Mouse (Mus musculus) myocyte (in vitro differentiated cells): ENCODE results near the gene Sltm. TPM values are rescaled to one million over a fixed set of nuclear protein-coding genes. Genes with fewer than 3 reads are reported as not detected.

Source experiments
- H3K27me3 ChIP-seq: one replicate; pipeline ENCODE4 v1.6.1; 2011; ENCODE audit not compliant: control insufficient read depth, insufficient read depth, insufficient read length
- H3K36me3 ChIP-seq: one replicate; pipeline ENCODE4 v1.6.1; 2011; ENCODE audit not compliant: control insufficient read depth, insufficient read depth
- H3K4me2 ChIP-seq: one replicate; pipeline ENCODE4 v1.6.1; 2011; ENCODE audit warnings: low read depth, control low read depth
- H3K4me3 ChIP-seq: one replicate; pipeline ENCODE4 v1.5.1; 2011; ENCODE audit warnings: mild to moderate bottlenecking, control low read depth, moderate library complexity
- H3K79me2 ChIP-seq: one replicate; pipeline ENCODE4 v1.6.1; 2011; ENCODE audit not compliant: control insufficient read depth, insufficient read depth
- H3ac ChIP-seq: one replicate; pipeline ENCODE4 v1.6.1; 2011; ENCODE audit not compliant: control insufficient read depth, insufficient read length
- CEBPB ChIP-seq: IDR thresholded peaks from 2 replicates; pipeline ENCODE4 v1.6.1; 2011; ENCODE audit warnings: mild to moderate bottlenecking, moderate library complexity; ENCODE audit not compliant: poor library complexity, insufficient read depth, severe bottlenecking
- E2F4 ChIP-seq: IDR thresholded peaks from one replicate; pipeline ENCODE4 v1.6.1; 2011; ENCODE audit warnings: mild to moderate bottlenecking, control low read depth, moderate library complexity; ENCODE audit not compliant: insufficient read depth
- MAX ChIP-seq: IDR thresholded peaks from one replicate; pipeline ENCODE4 v1.6.1; 2011; ENCODE audit warnings: low read depth, mild to moderate bottlenecking, control low read depth
- MYOD1 ChIP-seq, 3 experiments: IDR thresholded peaks; one replicate each; pipeline ENCODE4 v1.6.1; 2011; ENCODE audit warnings: control low read depth in 2 of 3, low read depth in 2 of 3, mild to moderate bottlenecking in 2 of 3, moderate library complexity in 1 of 3; ENCODE audit not compliant: insufficient read length in 2 of 3, control insufficient read depth in 1 of 3
- MYOG ChIP-seq, 3 experiments: IDR thresholded peaks; one replicate each; pipeline ENCODE4 v1.6.1; 2011; ENCODE audit warnings: control low read depth in 2 of 3, low read depth in 2 of 3, mild to moderate bottlenecking in 2 of 3; ENCODE audit not compliant: insufficient read length in 2 of 3, control insufficient read depth in 1 of 3, insufficient read depth in 1 of 3
- POLR2A ChIP-seq: IDR thresholded peaks from one replicate; pipeline ENCODE4 v1.6.1; 2011; ENCODE audit warnings: low read depth, mild to moderate bottlenecking, control low read depth, moderate library complexity; ENCODE audit not compliant: insufficient read length
- POLR2AphosphoS2 ChIP-seq: IDR thresholded peaks from one replicate; pipeline ENCODE4 v1.6.1; 2011; ENCODE audit warnings: low read depth, control low read depth; ENCODE audit not compliant: insufficient read length
- REST ChIP-seq: IDR thresholded peaks from one replicate; pipeline ENCODE4 v1.6.1; 2011; ENCODE audit warnings: mild to moderate bottlenecking, control low read depth, moderate library complexity; ENCODE audit not compliant: insufficient read depth, insufficient read length
- SRF ChIP-seq: IDR thresholded peaks from one replicate; pipeline ENCODE4 v1.6.1; 2011; ENCODE audit warnings: low read depth; ENCODE audit not compliant: control insufficient read depth, insufficient read length
- TCF12 ChIP-seq: IDR thresholded peaks from one replicate; pipeline ENCODE4 v1.6.1; 2011; ENCODE audit warnings: mild to moderate bottlenecking, control low read depth; ENCODE audit not compliant: poor library complexity, insufficient read depth, severe bottlenecking
- TCF3 ChIP-seq: IDR thresholded peaks from one replicate; pipeline ENCODE4 v1.6.1; 2011; ENCODE audit warnings: low read depth, control low read depth; ENCODE audit not compliant: insufficient read length
- USF1 ChIP-seq: IDR thresholded peaks from one replicate; pipeline ENCODE4 v1.6.1; 2011; ENCODE audit warnings: low read depth, mild to moderate bottlenecking, control low read depth, moderate library complexity
- polyA plus RNA-seq: library from polyadenylated mRNA; unstranded; fragments of >200 nt; fragmentation: generic; extraction: Trizol; gene quantifications from one replicate; pipeline ENCODE4 v1.2.1, GENCODE M21; 2012; ENCODE audit warnings: missing spikeins

Sltm gene
- polyA plus RNA-seq, 1 experiment: 10.8 TPM

GRCm38 (mm10) chr9:70584641-70585040 is 42.1 kb downstream of the Sltm start:
- TF ChIP-seq E2F4 (no peak), TCF3 (no peak), CEBPB (no peak), MAX (no peak)
- no peak overlapping the region for H3ac ChIP-seq
- no peak overlapping the region for H3K4me3 ChIP-seq
- H3K36me3 ChIP-seq: peaks cover 79% of the 10 kb centered on the region
- no peak overlapping the region for H3K4me2 ChIP-seq
- no peaks in the 10 kb centered on the region for H3K79me2 ChIP-seq
- H3K27me3 ChIP-seq: no peaks in the 10 kb centered on the region

DNA sequence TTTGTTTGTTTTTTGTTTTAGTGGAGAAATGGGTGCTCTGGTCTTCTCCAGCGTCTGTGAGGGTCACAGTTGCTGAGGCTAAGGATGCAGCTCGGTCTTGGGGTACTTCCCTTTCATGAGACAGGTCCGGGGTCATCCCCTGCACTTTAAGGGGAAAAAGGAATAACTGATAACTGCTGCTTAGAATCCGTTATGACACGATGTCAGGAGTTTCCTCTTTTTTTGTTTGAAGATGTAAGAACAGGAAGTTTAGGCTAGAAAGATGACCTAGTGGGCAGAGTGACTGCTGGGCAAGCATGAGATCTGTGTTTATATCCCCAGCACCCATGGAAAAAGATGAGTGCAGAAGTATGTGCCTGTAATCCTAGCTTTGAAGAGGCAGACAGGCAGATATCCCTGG is 42.6 kb downstream of the Sltm start:
- H3K36me3 ChIP-seq: peaks cover 76% of the 10 kb centered on the region
- no peak overlapping the region for H3K4me2 ChIP-seq
- no peak overlapping the region for H3ac ChIP-seq
- H3K79me2 ChIP-seq: no peaks in the 10 kb centered on the region
- TF ChIP-seq MYOD1 (IDR thresholded peaks at IDR 0.05; ENCODE audit: control insufficient read depth in 1 of 3, insufficient read length in 2 of 3, low read depth in 2 of 3) (no peak), MYOG (IDR thresholded peaks at IDR 0.05; ENCODE audit: control insufficient read depth in 1 of 3, insufficient read depth in 1 of 3, insufficient read length in 2 of 3, low read depth in 2 of 3) (no peak), USF1 (no peak), POLR2AphosphoS2 (no peak), REST (no peak), CEBPB (no peak), POLR2A (no peak)
- H3K4me3 ChIP-seq: no peak overlapping the region
- no peaks in the 10 kb centered on the region for H3K27me3 ChIP-seq

DNA sequence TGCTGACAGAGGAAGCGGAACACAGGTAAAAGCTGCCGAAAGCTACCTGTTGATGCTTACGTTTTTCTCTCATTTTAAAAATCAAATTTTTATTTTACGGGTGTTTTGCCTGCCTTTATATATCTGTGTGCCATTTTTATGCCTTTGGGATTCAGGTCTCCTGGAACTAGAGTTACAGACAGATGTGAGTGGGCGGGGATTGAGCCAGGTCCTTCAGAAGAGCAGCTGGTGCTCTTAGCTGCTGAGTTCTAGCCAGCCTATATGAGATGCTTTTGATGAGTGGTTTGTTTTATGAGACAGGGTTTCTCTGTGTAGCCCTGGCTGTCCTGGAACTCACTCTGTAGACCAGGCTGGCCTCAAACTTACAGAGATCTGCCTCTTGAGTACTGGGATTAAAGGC is 44.6 kb downstream of the Sltm start:
- Histone ChIP-seq H3K79me2 (no peaks in the 10 kb centered on the region), H3K4me3 (no peak overlapping the region), H3K4me2 (no peak overlapping the region), H3K36me3 (peaks cover 76% of the 10 kb centered on the region), H3ac (no peak overlapping the region), H3K27me3 (no peaks in the 10 kb centered on the region)
- no peak for TF ChIP-seq MYOD1 (IDR thresholded peaks at IDR 0.05; ENCODE audit: control insufficient read depth in 1 of 3, insufficient read length in 2 of 3, low read depth in 2 of 3)
- no peak for TF ChIP-seq USF1
- no peak for TF ChIP-seq MAX
- no peak for TF ChIP-seq E2F4

DNA sequence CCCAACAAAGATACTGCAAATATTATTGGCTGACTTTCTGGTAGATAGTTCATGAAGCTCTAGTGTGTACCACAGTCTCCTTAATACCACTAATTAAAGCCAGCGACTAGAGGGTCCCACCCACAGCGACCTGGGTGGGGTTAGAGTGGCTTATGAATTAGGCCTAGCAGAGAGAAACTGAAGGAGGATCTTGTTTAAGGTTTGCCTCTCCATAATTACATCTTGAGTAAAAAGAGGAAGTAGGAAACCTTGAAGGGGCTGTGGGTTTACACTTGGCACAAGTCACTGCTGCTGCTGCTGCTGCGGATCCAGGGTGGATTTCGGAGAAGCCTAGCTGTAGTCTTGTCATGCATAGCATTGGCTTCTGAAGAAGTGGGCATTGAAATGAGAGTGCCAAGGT is 48.2 kb downstream of the Sltm start:
- Histone ChIP-seq H3K27me3 (no peaks in the 10 kb centered on the region), H3K79me2 (no peaks in the 10 kb centered on the region), H3ac (no peak overlapping the region), H3K4me3 (no peak overlapping the region), H3K36me3 (peaks cover 75% of the 10 kb centered on the region), H3K4me2 (no peak overlapping the region)
- no peak for TF ChIP-seq MYOD1 (IDR thresholded peaks at IDR 0.05; ENCODE audit: control insufficient read depth in 1 of 3, insufficient read length in 2 of 3, low read depth in 2 of 3)
- no peak for TF ChIP-seq POLR2AphosphoS2
- TF ChIP-seq CEBPB: no peak
- TF ChIP-seq REST: no peak
- no peak for TF ChIP-seq MYOG (IDR thresholded peaks at IDR 0.05; ENCODE audit: control insufficient read depth in 1 of 3, insufficient read depth in 1 of 3, insufficient read length in 2 of 3, low read depth in 2 of 3)
- no peak for TF ChIP-seq SRF
- TF ChIP-seq USF1: no peak
- TF ChIP-seq MAX: no peak
- no peak for TF ChIP-seq E2F4
- TF ChIP-seq TCF12: no peak
- no peak for TF ChIP-seq POLR2A

GRCm38 (mm10) chr9:70591486-70591885 is 48.9 kb downstream of the Sltm start:
- H3K4me3 ChIP-seq: no peak overlapping the region
- TF ChIP-seq POLR2AphosphoS2 (no peak), E2F4 (no peak), CEBPB (no peak), TCF3 (no peak)
- H3K27me3 ChIP-seq: no peaks in the 10 kb centered on the region
- H3K4me2 ChIP-seq: no peak overlapping the region
- H3ac ChIP-seq: no peak overlapping the region
- peaks cover 74% of the 10 kb centered on the region for H3K36me3 ChIP-seq
- H3K79me2 ChIP-seq: no peaks in the 10 kb centered on the region

- Histone ChIP-seq H3ac (no peak overlapping the region), H3K4me3 (no peak overlapping the region), H3K27me3 (no peaks in the 10 kb centered on the region), H3K36me3 (peaks cover 31% of the 10 kb centered on the region), H3K79me2 (no peaks in the 10 kb centered on the region), H3K4me2 (no peak overlapping the region)
- TF ChIP-seq POLR2A (no peak), CEBPB (no peak), MYOG (IDR thresholded peaks at IDR 0.05; ENCODE audit: control insufficient read depth in 1 of 3, insufficient read depth in 1 of 3, insufficient read length in 2 of 3, low read depth in 2 of 3) (no peak), REST (no peak), SRF (no peak), E2F4 (no peak), USF1 (no peak), MAX (no peak), TCF3 (no peak)
Measured at GRCm38 (mm10) chr9:70598271-70598670, 55.7 kb downstream of the Sltm start.
